Mouse (Mus musculus) testis, postnatal 14 days (tissue): ENCODE measurements around the gene Atl2.
A peak's percentile ranks its signal among the peaks of the same experiment; 100 is the strongest.

Experiments used
- DNase-seq: peaks from one replicate; pipeline ENCODE4 v3.0.0; 2021; ENCODE audit warnings: low spot score

Atl2 gene

GRCm38 (mm10) chr17:79895911-79896423, at the start of gene Atl2:
TSS of gene Atl2 (minus strand) at chr17:79896123.
- peak; percentile 95 for DNase-seq

- DNase-seq: no peak
Measured at GRCm38 (mm10) chr17:79944851-79945250, 48.9 kb upstream of the Atl2 start.

- DNase-seq: no peak
Measured at GRCm38 (mm10) chr17:79942418-79942817, 46.5 kb upstream of the Atl2 start.

- no peak for DNase-seq
Measured at GRCm38 (mm10) chr17:79939133-79939532, 43.2 kb upstream of the Atl2 start.

- no peak for DNase-seq
Measured at GRCm38 (mm10) chr17:79937921-79938601, 42.1 kb upstream of the Atl2 start.

- no peak for DNase-seq
Measured at GRCm38 (mm10) chr17:79934370-79934769, 38.4 kb upstream of the Atl2 start.

GRCm38 (mm10) chr17:79932676-79933278, 36.9 kb upstream of the Atl2 start:
- peak; percentile 34 for DNase-seq

- DNase-seq: no peak
Measured at GRCm38 (mm10) chr17:79927110-79927509, 31.2 kb upstream of the Atl2 start.

- no peak for DNase-seq
Measured at GRCm38 (mm10) chr17:79926486-79926885, 30.6 kb upstream of the Atl2 start.

- no peak for DNase-seq
Measured at GRCm38 (mm10) chr17:79925865-79926421, 30.0 kb upstream of the Atl2 start.

GRCm38 (mm10) chr17:79920355-79920754, 24.4 kb upstream of the Atl2 start:
- no peak for DNase-seq

- DNase-seq: no peak
Measured at GRCm38 (mm10) chr17:79919566-79920350, 23.8 kb upstream of the Atl2 start.

- no peak for DNase-seq
Measured at GRCm38 (mm10) chr17:79918484-79919004, 22.6 kb upstream of the Atl2 start.

GRCm38 (mm10) chr17:79916996-79917395, 21.1 kb upstream of the Atl2 start:
- DNase-seq: no peak

GRCm38 (mm10) chr17:79912174-79912573, 16.3 kb upstream of the Atl2 start:
- DNase-seq: no peak

- no peak for DNase-seq
Measured at GRCm38 (mm10) chr17:79911718-79912117, 15.8 kb upstream of the Atl2 start.

GRCm38 (mm10) chr17:79909571-79909970, 13.6 kb upstream of the Atl2 start:
- DNase-seq: peak; percentile 71

GRCm38 (mm10) chr17:79907698-79908097, 11.8 kb upstream of the Atl2 start:
- DNase-seq: no peak

GRCm38 (mm10) chr17:79906791-79907494, 11.0 kb upstream of the Atl2 start:
- no peak for DNase-seq

GRCm38 (mm10) chr17:79904593-79904992, 8.7 kb upstream of the Atl2 start:
- DNase-seq: no peak

GRCm38 (mm10) chr17:79901207-79901606, 5.3 kb upstream of the Atl2 start:
- DNase-seq: no peak
